Mouse (Mus musculus) E14TG2a.4 (cell line): ENCODE data around the gene Gm12166.

ENCODE experiments used
- CTCF ChIP-seq: conservative IDR thresholded peaks from 2 replicates; pipeline ENCODE4 v1.5.1; 2014; ENCODE audit warnings: low read length
- NANOG ChIP-seq: IDR thresholded peaks from 2 replicates; pipeline ENCODE4 v1.6.1; 2014; ENCODE audit warnings: borderline replicate concordance, low read length, mixed read lengths
- POU5F1 ChIP-seq: IDR thresholded peaks from 2 replicates; pipeline ENCODE4 v1.6.1; 2014; ENCODE audit warnings: low read length, borderline replicate concordance

GRCm38 (mm10) chr11:46095477-46096264, 43.5 kb upstream of the Gm12166 start:
- no peak for TF ChIP-seq CTCF
- TF ChIP-seq POU5F1: no peak
- no peak for TF ChIP-seq NANOG
